Mouse (Mus musculus) gastrocnemius, postnatal 14 days (tissue): ENCODE data around the gene Gale. TPM values are rescaled to one million over a fixed set of nuclear protein-coding genes. Genes with fewer than 3 reads are reported as not detected.
"Not testable (repeated sequence)": the region's sequence is repeated elsewhere in the genome, so short reads cannot be mapped to it uniquely, and the experiment has no call there.

Source experiments
- DNase-seq: peaks from one replicate; pipeline ENCODE4 v3.0.0; 2021; ENCODE audit warnings: mixed read lengths
- intact Hi-C: fragments of 180-260 bp; cut with DNase I; formaldehyde crosslinking; loops from one replicate; pipeline ENCODE4 v1.15.1; 2025; ENCODE audit warnings: low total_unique reads
- total RNA-seq, 2 experiments: library from RNA; stranded (reverse); gene quantifications; 2 replicates each; pipeline ENCODE4 v1.2.3; 2021

Gale gene
- total RNA-seq, 2 experiments from 2014 or later: 1.2 to 2.1 TPM

GRCm38 (mm10) chr4:135938858-135939257 is 24.7 kb upstream of the Gale start:
- intact Hi-C loops: no loop called here
- DNase-seq: no peak

GRCm38 (mm10) chr4:135941026-135941425 is 22.5 kb upstream of the Gale start:
- DNase-seq, intact Hi-C loops: not testable (repeated sequence)

DNA sequence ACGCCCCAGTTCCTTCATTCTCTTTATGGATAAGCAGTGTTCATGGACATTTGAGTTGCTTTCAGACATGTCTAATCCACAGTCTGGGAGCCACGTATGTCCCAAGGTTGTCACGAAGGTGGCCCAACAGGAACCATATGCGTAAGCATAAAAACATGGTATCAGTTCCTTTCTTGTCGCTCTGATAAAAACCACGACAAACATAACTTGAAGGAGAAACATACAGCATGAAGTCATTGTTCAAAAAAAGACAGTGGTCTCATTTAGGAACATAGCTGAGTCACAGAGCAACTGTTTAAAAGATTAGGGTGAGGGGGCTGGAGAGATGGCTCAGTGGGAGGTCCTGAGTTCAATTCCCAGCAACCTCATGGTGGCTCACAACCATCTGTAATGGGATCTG is 21.3 kb upstream of the Gale start:
- intact Hi-C loops: no loop called here
- no peak for DNase-seq

- intact Hi-C loops: no loop called here
- peak; percentile 50 for DNase-seq
Observed at GRCm38 (mm10) chr4:135943389-135943788, 20.1 kb upstream of the Gale start.

DNA sequence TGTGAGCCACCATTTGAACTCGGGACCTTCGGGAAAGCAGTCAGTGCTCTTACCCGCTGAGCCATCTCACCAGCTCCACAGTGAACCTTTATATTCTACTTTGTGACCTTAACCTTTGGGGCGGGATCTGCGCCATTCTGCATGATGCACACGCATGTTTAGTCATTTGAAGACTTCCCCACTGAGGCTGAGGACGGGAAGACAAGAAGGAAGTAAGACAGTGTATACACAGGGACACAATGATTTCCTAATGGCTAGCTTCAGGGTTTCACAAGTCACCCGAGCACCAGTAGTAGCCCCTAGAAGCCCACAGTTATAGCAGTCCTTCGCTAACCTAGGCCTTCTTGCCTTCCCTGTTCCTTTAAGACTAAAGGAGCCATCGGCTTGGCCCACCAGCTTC is 17.8 kb upstream of the Gale start:
- no peak for DNase-seq
- intact Hi-C loops: no loop called here

- intact Hi-C loops: no loop called here
- peak; percentile 97 for DNase-seq
Observed at GRCm38 (mm10) chr4:135946278-135946658, 17.3 kb upstream of the Gale start, which contains the start of gene Hmgcl. Hmgcl (plus strand) TSS chr4:135946448.

GRCm38 (mm10) chr4:135946659-135947301 is 16.7 kb upstream of the Gale start:
- intact Hi-C loops: no loop called here
- no peak for DNase-seq

- intact Hi-C loops: no loop called here
- no peak for DNase-seq
Observed at GRCm38 (mm10) chr4:135948142-135948541, 15.4 kb upstream of the Gale start.

- intact Hi-C loops: no loop called here
Observed at GRCm38 (mm10) chr4:135949475-135949874, 14.1 kb upstream of the Gale start.

GRCm38 (mm10) chr4:135949911-135950310 is 13.6 kb upstream of the Gale start:
- intact Hi-C loops: no loop called here
- DNase-seq: no peak

More at GRCm38 (mm10) chr4:135949475-135949874, 14.1 kb upstream of the Gale start:
- no peak for DNase-seq

GRCm38 (mm10) chr4:135950365-135950764 is 13.2 kb upstream of the Gale start:
- intact Hi-C loops: no loop called here
- DNase-seq: no peak

- intact Hi-C loops: no loop called here
- no peak for DNase-seq
Observed at GRCm38 (mm10) chr4:135951505-135951904, 12.0 kb upstream of the Gale start.

DNA sequence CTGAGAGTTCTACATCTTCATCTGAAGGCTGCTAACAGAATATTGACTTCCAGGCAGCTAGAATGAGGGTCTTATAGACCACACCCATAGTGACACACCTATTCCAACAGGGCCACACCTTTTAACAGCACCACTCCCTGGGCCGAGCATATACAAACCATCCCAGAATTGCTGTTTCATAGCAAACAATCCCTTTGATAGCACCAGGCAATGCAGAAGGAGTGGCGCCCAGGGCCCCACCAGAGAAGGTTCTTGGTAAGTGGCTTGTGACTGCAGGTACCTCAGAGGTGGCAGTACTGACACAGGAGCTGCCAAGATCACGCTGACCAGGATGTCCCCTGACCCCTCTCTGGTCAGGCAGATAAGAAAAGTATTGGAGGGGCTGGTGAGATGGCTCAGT is 10.3 kb upstream of the Gale start:
- no peak for DNase-seq
- intact Hi-C loops: no loop called here

DNA sequence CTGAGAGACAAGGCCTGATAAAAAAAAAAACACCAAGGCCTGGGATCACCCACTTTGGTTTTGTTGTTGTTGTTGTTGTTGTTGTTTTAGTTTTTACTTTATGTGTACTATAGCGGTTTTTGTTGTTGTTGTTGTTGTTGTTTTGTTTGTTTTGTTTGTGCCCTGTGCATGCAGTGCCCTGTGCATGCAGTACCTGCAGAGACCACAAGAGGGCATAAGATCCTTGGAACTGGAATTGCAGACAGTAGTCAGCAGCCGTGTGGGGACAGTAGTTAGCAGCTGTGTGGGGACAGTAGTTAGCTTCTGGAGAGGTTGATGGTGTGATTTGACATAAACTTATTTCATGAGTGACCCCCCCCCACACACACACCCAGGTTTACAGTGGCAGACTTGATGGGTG is 9.3 kb upstream of the Gale start:
- DNase-seq: peak; percentile 64
- intact Hi-C loops: no loop called here

DNA sequence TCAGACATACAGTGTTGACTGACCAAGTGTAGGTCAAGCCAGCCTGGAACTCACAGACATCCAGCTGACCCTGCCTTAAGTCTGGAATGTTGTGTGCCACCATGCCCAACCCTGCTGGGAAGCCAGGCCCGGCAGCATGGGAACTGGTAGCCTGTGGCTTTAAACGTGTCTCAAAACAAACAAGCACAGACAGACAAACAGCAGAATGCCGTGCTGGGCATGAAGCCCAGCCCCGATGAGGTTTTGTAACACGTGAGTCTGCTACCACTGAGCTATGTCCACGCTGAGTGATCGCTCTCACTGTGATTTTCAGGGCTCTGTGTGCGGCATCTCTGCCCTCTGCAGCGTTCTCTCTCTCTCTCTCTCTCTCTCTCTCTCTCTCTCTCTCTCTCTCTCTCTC is 7.6 kb upstream of the Gale start:
- DNase-seq: no peak
- intact Hi-C loops: no loop called here

GRCm38 (mm10) chr4:135958354-135958753 is 5.2 kb upstream of the Gale start:
- intact Hi-C loops: no loop called here
- no peak for DNase-seq

- intact Hi-C loops: no loop called here
- peak; percentile 80 for DNase-seq
Observed at GRCm38 (mm10) chr4:135960717-135961116, 2.8 kb upstream of the Gale start.

GRCm38 (mm10) chr4:135961709-135962108 is 1.8 kb upstream of the Gale start:
- DNase-seq: no peak

DNA sequence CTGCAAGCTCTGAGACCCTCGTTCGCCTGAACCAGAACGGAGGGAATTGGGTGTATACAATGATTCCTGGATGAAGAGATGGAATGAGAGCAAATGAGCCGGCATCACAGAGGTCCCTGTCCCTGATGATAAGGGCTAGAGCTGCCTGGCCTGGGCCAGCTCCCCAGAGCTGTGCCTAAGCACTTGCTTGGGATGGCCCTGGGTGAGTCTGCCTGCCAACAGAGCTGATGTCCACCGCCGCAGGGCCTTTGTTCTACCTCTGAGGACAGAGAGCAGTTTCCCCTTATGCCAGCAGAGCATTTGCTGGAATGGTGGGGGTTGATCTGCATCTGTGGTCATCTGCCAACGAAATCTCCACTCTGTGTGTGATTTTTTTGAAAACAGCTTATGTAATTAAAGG is 1.3 kb upstream of the Gale start:
- intact Hi-C loops: no loop called here
- DNase-seq: no peak

More at GRCm38 (mm10) chr4:135961709-135962108, 1.8 kb upstream of the Gale start:
- intact Hi-C loops: no loop called here

DNA sequence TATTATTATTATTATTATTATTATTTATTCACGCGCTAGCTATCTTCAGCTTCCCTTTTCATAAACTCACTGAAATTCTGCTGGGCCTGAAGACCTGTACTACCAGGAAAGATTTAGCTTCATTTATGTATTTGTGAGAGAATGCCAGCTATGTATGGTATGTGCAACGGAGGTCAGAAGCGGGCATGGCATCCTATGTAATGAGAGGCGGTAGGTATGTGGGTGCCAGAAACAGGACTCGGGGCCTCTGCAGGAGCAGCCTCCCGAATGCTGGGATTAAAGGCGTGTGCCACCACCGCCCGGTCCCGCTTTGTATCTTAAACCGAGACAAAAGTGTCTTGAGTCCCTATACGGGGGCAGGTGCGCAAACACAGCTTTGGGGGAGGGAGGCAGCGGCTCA is 581 bp upstream of the Gale start:
- no peak for DNase-seq
- intact Hi-C loops: no loop called here

- intact Hi-C loops: no loop called here
Observed at GRCm38 (mm10) chr4:135964426-135964825, 899 bp downstream of the Gale start.

GRCm38 (mm10) chr4:135965113-135965512 is 1.6 kb downstream of the Gale start:
- intact Hi-C loops: no loop called here
- no peak for DNase-seq

More at GRCm38 (mm10) chr4:135964426-135964825, 899 bp downstream of the Gale start:
- DNase-seq: peak; percentile 51
